In genomic region chr13:25403182-25403795, GRCm38 (mm10) we compare ENCODE assay signal across 14 mouse cellular contexts.
DNase-seq lines count a peak whose midpoint lies in the region; ATAC-seq and TF ChIP-seq lines count a peak whose summit lies in the region.
"Had no signal": no experiment of that assay in that cellular context is flagged by ENCODE, and none has a peak within 500 bp of the region (broad histone marks: within the 10 kb centered on the region; RNA-seq: fewer than 3 reads in every experiment).

No protein-coding gene starts in this region.

- no peak overlapping the region for H3K9ac ChIP-seq in forebrain, embryonic 11.5 days (ENCODE audit: low read length)
- no peak overlapping the region for H3K9ac ChIP-seq in hindbrain, embryonic 14.5 days
- no peak overlapping the region for H3K9ac ChIP-seq in midbrain, embryonic 16.5 days (ENCODE audit: low read depth, low read length)
- no peak overlapping the region for H3K9ac ChIP-seq in liver, postnatal 0 days (replicated peaks)
- H3K9ac ChIP-seq: liver, embryonic 13.5 days had no signal

- peak; percentile 85 for ATAC-seq in forebrain, embryonic 11.5 days (replicated peaks; ENCODE audit: low FRiP score)
- ATAC-seq in hindbrain, embryonic 14.5 days (ENCODE audit: low FRiP score), result peak; percentile 67; the same call in 1 of the 2 replicates
- peak; percentile 91 for ATAC-seq in midbrain, embryonic 16.5 days
- ATAC-seq in liver, postnatal 0 days, result no peak

- no peak for TF ChIP-seq EP300 in liver, postnatal 0 days (IDR thresholded peaks at IDR 0.05; ENCODE audit: low read depth)

- H3K9me3 ChIP-seq in forebrain, embryonic 11.5 days (ENCODE audit: control insufficient read depth, low read length), result no peaks in the 10 kb centered on the region
- H3K9me3 ChIP-seq in hindbrain, embryonic 14.5 days (ENCODE audit: control insufficient read depth, low read length), result no peaks in the 10 kb centered on the region
- H3K9me3 ChIP-seq in midbrain, embryonic 16.5 days (replicated peaks; ENCODE audit: control insufficient read depth, low read length, poor library complexity, severe bottlenecking), result no peaks in the 10 kb centered on the region
- no peaks in the 10 kb centered on the region for H3K9me3 ChIP-seq in liver, postnatal 0 days (ENCODE audit: low read length)
- H3K9me3 ChIP-seq: liver, embryonic 13.5 days had no signal

- no peaks in the 10 kb centered on the region for H3K27me3 ChIP-seq in forebrain, embryonic 11.5 days (ENCODE audit: control insufficient read depth, insufficient read depth, low read length)
- no peaks in the 10 kb centered on the region for H3K27me3 ChIP-seq in hindbrain, embryonic 14.5 days (ENCODE audit: control insufficient read depth, insufficient read depth, low read length)
- H3K27me3 ChIP-seq in midbrain, embryonic 16.5 days (ENCODE audit: control insufficient read depth, insufficient read depth, low read depth, low read length), result no peaks in the 10 kb centered on the region
- H3K27me3 ChIP-seq in kidney, adult 2 months (replicated peaks; ENCODE audit: control insufficient read depth, insufficient read depth, low read length), result no peaks in the 10 kb centered on the region
- no peaks in the 10 kb centered on the region for H3K27me3 ChIP-seq in liver, postnatal 0 days (ENCODE audit: insufficient read depth, low read length)
- H3K27me3 ChIP-seq: liver, embryonic 13.5 days had no signal

- peaks cover 4% of the 10 kb centered on the region; the same call in 1 of the 2 replicates for H3K4me1 ChIP-seq in forebrain, embryonic 11.5 days (replicated peaks; ENCODE audit: control insufficient read depth, insufficient read depth, low read length)
- peaks cover 19% of the 10 kb centered on the region for H3K4me1 ChIP-seq in hindbrain, embryonic 14.5 days (replicated peaks; ENCODE audit: control insufficient read depth, insufficient read depth, low read length)
- H3K4me1 ChIP-seq in midbrain, embryonic 16.5 days (ENCODE audit: control insufficient read depth, insufficient read depth, low read length), result peaks cover 23% of the 10 kb centered on the region
- no peaks in the 10 kb centered on the region for H3K4me1 ChIP-seq in kidney, adult 2 months (ENCODE audit: control insufficient read depth, insufficient read depth, low read length)
- no peaks in the 10 kb centered on the region for H3K4me1 ChIP-seq in liver, postnatal 0 days (ENCODE audit: insufficient read depth)
- H3K4me1 ChIP-seq: liver, embryonic 13.5 days had no signal

- no peaks in the 10 kb centered on the region for H3K36me3 ChIP-seq in forebrain, embryonic 11.5 days (ENCODE audit: control insufficient read depth, insufficient read depth, low read length)
- H3K36me3 ChIP-seq in hindbrain, embryonic 14.5 days (replicated peaks; ENCODE audit: control insufficient read depth, insufficient read depth), result no peaks in the 10 kb centered on the region
- no peaks in the 10 kb centered on the region for H3K36me3 ChIP-seq in midbrain, embryonic 16.5 days (ENCODE audit: control insufficient read depth, insufficient read depth, low read length)
- no peaks in the 10 kb centered on the region for H3K36me3 ChIP-seq in kidney, adult 2 months (ENCODE audit: control insufficient read depth, insufficient read depth, low read length)
- no peaks in the 10 kb centered on the region for H3K36me3 ChIP-seq in liver, postnatal 0 days (replicated peaks; ENCODE audit: insufficient read depth, low read length)
- H3K36me3 ChIP-seq: liver, embryonic 13.5 days had no signal

- 26% methylated on average over 3 of the region's 3 CpGs for WGBS in forebrain, embryonic 11.5 days
- WGBS in hindbrain, embryonic 14.5 days, result 10% methylated on average over 3 of the region's 3 CpGs
- WGBS in midbrain, embryonic 16.5 days, result 7% methylated on average over 3 of the region's 3 CpGs
- 62% methylated on average over 3 of the region's 3 CpGs for WGBS in kidney, adult 2 months
- 59% methylated on average over 3 of the region's 3 CpGs for WGBS in liver, postnatal 0 days (ENCODE audit: insufficient replicate concordance)

- TF ChIP-seq POLR2A in kidney, adult 2 months (IDR thresholded peaks at IDR 0.05; ENCODE audit: low read depth, low read length), result no peak

- H3K4me3 ChIP-seq in forebrain, embryonic 11.5 days (ENCODE audit: low read depth, low read length), result no peak overlapping the region
- no peak overlapping the region for H3K4me3 ChIP-seq in hindbrain, embryonic 14.5 days (replicated peaks; ENCODE audit: low read length)
- no peak overlapping the region for H3K4me3 ChIP-seq in midbrain, embryonic 16.5 days (ENCODE audit: low read depth, low read length)
- H3K4me3 ChIP-seq in kidney, adult 2 months (ENCODE audit: insufficient read depth, low read depth, low read length), result no peak overlapping the region
- H3K4me3 ChIP-seq in liver, postnatal 0 days (ENCODE audit: low read depth, low read length), result no peak overlapping the region
- H3K4me3 ChIP-seq: layer of hippocampus, adult 2 months; liver, embryonic 13.5 days; myocyte had no signal

- peak; percentile 30 for DNase-seq in ZHBTc4 (ENCODE audit: low read depth, low spot score)
- DNase-seq in forebrain, embryonic 11.5 days (ENCODE audit: low spot score), result peak; percentile 53
- DNase-seq in hindbrain, embryonic 14.5 days (ENCODE audit: low spot score), result peak; percentile 46
- DNase-seq in left cerebral cortex, postnatal 36 days (ENCODE audit: low spot score in 2 of 2), result no peak
- no peak for DNase-seq in kidney, adult 2 months
- DNase-seq in liver, postnatal 0 days, result no peak
- no peak for DNase-seq in left cerebral cortex, postnatal 14 days (ENCODE audit: low spot score in 2 of 2)
- DNase-seq: cerebellum, adult 2 months; heart, postnatal 4 days; liver, embryonic 13.5 days; lung, postnatal 36 days had no signal

- intact Hi-C loops in left cerebral cortex, postnatal 36 days (cut with DNase I), result loop anchor here (5.0 to 10.0 kb wide), 2 partner anchors 131 to 218 kb away; partner anchors contain the start of gene Nrsn1
- intact Hi-C loops in left cerebral cortex, postnatal 14 days (cut with DNase I), result no loop called here

- H3K27ac ChIP-seq in forebrain, embryonic 11.5 days (ENCODE audit: low read depth, low read length), result peak overlapping the region; percentile 47; the same call in 1 of the 2 replicates
- H3K27ac ChIP-seq in hindbrain, embryonic 14.5 days, result peak overlapping the region; percentile 78
- peak overlapping the region; percentile 74 for H3K27ac ChIP-seq in midbrain, embryonic 16.5 days (ENCODE audit: low read length)
- H3K27ac ChIP-seq in kidney, adult 2 months (ENCODE audit: insufficient read depth, low read depth, low read length), result no peak overlapping the region
- H3K27ac ChIP-seq in liver, postnatal 0 days (ENCODE audit: low read depth), result no peak overlapping the region
- H3K27ac ChIP-seq: layer of hippocampus, adult 2 months; liver, embryonic 13.5 days had no signal

- H3K4me2 ChIP-seq in forebrain, embryonic 11.5 days (ENCODE audit: low read depth, low read length, severe bottlenecking), result no peak overlapping the region
- no peak overlapping the region for H3K4me2 ChIP-seq in hindbrain, embryonic 14.5 days (replicated peaks)
- no peak overlapping the region for H3K4me2 ChIP-seq in midbrain, embryonic 16.5 days (ENCODE audit: low read length)
- H3K4me2 ChIP-seq in liver, postnatal 0 days (ENCODE audit: low read depth, low read length), result no peak overlapping the region
- H3K4me2 ChIP-seq: liver, embryonic 13.5 days had no signal

- TF ChIP-seq CTCF in kidney, adult 2 months (conservative IDR thresholded peaks at IDR 0.05; ENCODE audit: insufficient read depth, insufficient read length, low read depth, low read length), result no peak
- no peak for TF ChIP-seq CTCF in liver, postnatal 0 days (IDR thresholded peaks at IDR 0.05; ENCODE audit: low read depth)

Comparison
In these comparisons a context has a peak if more than half of its experiments do, and no peak if none do; other contexts are left out.
1. DNase-seq: peak in ZHBTc4 (single experiment), forebrain, embryonic 11.5 days (single experiment) and hindbrain, embryonic 14.5 days (single experiment); none in left cerebral cortex, postnatal 36 days (0 of 2), kidney, adult 2 months (single experiment), liver, postnatal 0 days (single experiment) and left cerebral cortex, postnatal 14 days (0 of 2).
2. H3K27ac ChIP-seq: peak in forebrain, embryonic 11.5 days (single experiment), hindbrain, embryonic 14.5 days (single experiment) and midbrain, embryonic 16.5 days (single experiment); none in kidney, adult 2 months (single experiment) and liver, postnatal 0 days (single experiment).